Mouse (Mus musculus) spleen, adult 12 weeks (tissue): Measurements from ENCODE around the gene Frrs1.

ENCODE experiments used
- DNase-seq: peaks from one replicate; pipeline ENCODE4 v3.0.0; 2022; ENCODE audit warnings: low spot score

Frrs1 gene

DNA sequence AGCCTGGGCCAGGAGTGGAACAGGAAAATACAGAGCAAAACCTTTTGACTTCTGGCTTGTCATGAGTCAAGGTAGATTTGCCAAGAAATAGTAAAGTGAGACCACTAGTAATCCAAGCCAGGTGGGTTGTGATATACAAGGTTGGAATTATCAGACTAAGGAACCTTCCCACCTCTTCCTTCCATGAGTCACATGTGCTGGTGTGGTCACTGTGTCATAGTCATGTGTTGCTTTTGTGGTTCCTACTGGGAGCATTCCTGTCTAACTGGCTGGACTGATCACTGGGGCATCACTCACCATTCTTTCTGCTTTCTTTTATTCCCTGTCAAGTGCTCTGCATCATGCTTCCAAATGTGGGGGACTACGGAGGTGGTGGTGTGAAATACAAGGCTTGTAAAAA, 11.2 kb upstream of the Frrs1 start:
- no peak for DNase-seq

DNA sequence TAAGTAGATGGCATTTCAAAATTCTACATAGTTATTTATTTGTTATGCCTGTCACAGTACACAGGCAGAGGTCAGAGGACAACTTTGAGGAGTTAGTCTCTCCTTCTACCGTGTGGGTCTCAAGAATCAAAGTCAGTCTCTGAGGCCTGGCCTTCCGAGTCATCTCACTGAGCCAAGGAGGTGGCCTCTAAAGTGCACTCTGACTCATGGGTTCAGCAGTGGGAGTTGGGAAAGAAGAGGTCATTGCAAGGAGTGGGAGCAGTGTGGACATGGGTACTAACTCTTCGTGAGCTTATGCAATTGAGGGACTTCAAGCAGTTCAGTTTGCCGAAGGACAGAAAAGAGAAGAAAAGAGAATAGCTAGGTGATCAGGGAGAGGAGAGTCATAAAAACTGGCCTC, 10.3 kb upstream of the Frrs1 start:
- no peak for DNase-seq

DNA sequence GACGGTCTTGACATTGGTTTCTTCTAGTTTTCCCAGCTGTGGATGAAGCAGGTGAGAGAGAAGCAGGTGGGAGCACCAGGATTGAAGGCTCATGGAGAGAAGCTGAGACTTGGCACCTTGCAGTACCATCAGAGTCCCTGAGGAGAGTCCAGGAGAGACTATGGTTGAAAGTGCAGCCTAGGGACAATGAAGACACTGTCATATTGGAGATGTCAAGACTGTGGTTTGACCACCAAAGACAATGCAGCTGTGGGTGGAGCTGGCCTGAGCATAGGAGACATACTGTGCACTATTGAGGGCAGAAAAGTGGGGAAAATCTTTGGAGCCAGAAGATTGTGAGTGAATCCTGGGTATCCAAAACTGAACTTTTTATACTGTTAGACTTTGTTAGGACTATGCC, 8.9 kb upstream of the Frrs1 start:
- DNase-seq: no peak

DNA sequence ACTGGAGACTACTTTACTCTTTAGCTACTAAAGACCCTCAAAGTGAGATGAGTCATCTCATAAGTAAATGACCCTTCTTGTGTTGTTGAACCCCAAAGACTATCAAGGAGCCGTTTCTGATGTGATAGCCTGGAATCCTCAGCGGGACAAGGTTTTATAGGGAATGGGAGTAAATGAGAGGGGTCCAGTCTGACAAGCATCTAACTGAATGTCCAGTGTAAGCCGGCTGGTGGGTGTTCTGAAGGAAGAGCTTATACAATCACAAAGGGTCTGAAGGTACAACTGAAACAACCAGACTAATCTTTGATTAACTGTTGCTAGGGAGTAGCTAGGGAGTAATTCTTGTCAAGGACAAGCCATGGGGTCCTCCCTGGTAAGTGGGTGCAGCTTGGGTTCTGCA, 6.8 kb upstream of the Frrs1 start:
- no peak for DNase-seq

DNA sequence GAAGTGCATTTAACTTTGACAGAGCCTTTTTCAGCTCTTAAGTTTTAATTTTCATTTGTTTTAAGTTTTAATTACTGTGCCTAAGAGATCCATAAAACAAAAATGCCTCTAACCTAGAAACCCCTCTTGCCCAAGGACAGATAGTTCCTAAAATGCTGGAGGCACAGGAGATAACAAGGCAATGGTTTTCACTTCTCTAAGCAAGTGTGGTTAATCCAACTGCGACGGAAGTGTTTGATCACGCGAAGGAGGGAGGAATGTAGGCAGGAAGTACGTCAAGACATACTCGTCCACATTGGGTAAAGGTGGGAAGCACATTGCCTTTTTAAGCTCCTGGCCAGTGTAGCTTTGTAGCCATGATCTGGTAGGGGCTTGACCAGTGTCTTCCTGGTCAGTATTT, 1.7 kb upstream of the Frrs1 start:
- DNase-seq: no peak

DNA sequence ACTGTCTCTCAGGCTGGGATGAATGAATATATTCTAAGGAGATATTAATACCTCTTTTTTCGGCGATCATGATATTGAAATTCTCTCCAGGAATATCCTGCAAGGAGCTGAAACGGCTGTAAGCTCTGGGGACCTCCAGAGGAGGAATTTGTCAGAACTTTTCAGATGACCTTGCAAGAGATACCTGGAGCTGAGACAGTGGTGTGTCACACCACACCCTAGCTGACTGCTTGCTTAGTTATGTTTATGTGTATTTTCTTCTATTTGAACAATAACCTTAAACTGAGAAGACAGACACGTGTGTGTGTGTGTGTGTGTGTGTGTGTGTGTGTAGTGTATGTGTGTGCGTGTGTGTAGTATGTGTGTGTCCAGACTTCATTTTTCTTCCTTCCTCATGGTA, 488 bp downstream of the Frrs1 start:
- no peak for DNase-seq

DNA sequence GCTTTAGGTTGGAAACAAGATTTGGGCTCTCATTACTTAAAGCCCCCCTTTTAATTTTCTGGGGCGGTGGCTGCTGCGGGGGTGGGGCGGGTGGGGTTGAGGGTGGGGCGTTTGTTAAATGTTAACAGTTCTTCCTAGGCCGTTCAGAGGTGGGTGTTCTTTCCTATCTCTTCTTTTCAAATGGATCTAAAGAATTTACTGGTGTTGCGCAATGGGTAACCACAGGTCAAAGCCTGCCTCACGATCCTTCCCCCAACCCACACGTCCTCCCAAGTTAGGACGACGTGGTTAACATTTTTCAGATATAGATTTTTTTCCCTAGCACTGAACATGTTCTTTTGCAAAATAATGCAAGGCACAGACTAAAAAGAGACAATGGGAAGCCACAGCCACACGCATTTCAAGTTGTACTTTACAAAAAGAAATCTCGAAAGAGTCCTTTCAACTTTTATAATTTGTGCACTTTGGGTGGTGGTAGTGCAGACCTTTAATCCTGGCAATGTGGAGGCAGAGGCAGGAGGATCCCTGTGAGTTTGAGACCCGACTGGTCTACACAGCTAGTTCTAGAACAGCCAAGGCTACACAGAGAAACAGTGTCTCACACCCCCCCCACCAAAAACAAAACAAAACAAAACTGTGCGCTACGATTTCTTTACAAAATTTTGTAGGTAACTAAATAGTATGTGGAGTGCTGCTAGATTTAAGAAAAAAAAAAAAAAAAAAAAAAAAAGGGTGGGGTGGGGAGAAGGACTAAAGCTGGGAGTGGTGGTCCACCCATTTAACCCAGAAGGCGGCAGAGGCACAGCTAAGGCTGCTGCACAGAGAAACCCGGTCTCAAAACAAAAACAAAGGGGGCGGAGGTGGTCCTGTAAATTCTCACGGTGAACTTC, 1.3 kb downstream of the Frrs1 start:
- no peak for DNase-seq

DNA sequence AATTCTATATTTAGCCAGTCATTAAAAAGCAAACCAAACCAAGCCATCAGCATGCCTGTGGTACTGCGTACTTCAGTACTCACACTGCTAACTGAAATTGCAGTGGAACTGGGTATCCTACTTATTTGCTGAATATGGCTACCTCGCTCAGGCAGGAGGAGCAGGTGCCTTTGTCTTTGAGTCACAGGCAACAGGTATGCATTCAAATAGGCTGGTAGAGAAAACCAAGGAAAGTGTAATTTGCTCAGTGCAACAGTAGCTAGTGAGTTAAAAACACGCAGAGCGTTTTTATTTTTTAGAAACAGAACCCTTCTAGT, 1.9 kb downstream of the Frrs1 start:
- DNase-seq: no peak

DNA sequence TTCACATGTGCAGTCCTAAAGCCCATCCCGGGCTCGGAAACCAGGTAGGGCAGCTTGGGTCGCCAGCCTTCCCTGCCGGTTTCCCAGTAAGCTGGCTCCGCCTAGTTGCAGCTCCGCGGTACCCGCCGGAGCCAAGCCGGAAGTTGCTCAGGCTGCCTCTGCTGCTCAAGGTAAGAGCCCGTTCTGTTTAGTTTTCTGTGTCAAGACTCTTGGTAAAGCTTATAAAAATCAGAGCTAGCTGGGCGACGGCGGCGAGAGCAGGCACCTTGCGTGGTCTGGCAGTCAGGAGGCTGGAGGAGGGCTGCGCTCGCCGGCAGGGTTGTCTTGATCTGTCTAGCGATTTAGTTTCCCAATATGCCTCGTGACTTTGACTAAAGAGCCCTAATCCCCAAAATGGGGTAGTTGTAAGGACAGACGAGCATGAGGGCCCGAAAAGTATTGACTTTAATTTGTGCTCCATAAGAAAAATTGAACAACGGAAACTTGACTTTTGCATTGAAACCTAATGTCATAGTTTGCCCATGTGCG, 2.3 kb downstream of the Frrs1 start:
- DNase-seq: peak; percentile 51

DNA sequence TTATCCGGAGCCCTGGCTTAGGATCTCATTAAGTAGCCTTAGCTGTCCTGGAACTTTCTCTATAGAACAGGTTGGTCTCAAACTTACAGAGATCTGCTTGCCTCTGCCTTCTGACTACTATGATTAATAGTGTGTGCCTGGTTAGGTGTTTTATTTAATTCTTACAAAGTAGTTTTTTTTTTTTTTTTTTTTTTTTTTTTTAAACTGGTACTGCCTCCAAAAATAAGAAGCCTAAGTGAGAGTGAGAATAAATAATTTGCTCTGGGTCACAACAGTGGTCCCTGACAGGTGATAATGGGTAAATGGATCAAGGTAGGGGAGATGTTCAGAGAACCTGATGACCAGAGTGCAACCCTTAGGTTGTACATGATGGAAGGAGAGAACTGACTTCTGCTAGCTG, 3.4 kb downstream of the Frrs1 start:
- DNase-seq: no peak

DNA sequence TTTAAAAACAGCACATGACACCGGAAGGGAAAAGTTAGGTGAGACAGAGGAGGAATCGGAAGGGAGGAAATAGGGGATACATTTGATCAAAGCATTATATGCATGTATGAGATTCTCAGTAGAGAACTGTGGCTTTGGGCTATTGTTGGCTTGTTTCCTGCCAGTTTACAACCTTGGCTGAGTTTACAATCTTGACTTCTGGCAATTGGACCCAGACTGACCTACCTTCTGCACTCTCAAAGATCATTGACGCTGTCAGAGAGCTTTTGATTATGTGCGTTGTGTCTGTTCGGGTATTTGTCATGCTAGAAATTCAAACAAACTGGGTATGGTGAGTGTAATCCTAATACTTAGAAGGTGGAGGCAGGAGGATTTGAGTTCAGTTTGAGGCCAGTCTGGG, 5.2 kb downstream of the Frrs1 start:
- no peak for DNase-seq

DNA sequence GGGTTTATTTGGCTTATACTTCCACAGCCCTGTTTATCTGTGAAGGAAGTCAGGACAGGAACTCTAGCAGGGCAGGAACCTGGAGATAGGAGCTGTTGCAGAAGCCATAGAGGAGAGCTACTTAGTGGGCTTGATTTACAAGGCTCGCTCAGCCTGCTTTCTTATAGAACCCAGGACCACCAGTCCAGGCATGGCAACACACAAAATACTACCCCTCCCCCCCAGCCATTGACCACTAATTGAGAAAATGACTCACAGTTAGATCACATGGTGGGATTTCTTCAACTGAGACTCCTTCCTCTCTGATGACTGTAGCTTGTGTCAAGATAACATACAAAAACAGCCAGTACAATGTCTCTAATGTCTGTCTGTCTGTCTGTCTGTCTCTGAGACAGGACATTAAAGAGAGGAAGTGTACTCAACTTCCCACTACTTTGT, 6.0 kb downstream of the Frrs1 start:
- DNase-seq: no peak

DNA sequence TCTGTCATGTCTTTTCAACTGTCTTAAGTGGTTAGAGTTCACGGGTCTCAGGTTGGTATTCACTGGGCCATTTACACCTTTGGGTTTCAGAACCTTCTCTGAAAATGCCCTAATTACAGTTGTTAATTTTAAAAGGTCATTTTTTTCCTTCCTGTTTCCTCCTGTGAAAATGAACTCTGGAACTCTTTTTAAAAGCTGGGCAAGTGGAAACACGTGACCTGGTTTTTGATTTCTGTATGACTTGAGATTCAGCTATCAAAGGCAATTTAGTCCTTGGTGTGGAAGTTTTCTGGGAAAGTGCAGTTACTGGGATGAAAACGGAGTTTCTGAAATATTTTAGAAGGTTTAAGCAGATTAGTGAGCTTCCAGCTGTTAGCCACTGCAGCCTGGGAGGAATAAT, 11.1 kb downstream of the Frrs1 start:
- DNase-seq: no peak

DNA sequence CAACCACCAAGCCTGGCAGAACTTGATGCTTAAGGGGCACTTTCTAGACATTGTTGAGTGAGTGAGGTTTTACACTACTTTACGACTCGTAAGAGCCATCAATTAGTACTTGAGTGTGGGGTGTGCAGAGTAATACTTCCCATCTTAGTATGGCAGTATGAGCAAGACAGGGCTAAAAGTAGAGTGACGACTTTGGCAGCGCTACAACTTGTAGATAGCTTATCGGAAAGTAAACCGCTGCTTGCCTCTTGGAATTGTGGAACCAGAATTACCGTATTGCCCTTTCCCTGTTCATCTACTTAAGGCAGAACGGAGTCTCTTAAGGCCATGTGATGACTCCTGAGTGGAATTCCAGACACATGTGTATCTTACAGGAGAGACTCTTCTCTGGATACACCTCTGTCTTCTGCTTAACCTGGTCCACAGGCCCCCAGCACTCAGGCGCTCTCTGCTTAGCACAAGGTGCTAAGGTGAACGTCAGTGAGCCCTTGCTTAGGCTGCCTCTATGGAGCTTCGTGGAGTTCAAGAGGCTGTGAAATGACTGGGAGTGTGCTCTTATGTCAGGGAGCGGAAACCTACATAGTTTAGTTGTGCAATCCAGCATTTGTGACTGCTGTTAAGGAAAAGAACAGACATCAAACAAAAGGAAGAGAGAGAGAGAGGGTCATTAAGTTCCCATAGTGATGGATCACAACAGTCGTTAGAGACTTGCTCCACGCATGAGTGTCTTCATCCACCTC, 23.1 kb downstream of the Frrs1 start:
- no peak for DNase-seq

DNA sequence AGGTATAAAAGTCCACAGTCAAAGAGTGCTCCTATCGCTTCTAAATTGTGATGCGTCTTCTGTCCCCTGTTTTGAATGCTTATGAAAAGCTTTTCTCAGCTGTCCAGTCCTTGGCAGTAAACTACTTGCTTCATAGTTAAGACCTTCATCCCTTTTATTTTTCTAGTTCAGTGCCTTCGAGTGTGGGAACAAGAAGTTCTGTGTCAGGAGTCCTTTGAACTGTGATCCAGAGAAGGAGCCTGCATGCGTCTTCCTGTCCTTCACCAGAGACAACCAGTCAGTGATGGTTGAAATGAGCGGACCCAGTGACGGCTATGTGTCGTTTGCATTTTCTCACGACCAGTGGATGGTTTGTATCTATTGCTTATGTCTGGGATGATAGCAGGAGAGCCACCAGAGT, 25.7 kb downstream of the Frrs1 start:
- no peak for DNase-seq

DNA sequence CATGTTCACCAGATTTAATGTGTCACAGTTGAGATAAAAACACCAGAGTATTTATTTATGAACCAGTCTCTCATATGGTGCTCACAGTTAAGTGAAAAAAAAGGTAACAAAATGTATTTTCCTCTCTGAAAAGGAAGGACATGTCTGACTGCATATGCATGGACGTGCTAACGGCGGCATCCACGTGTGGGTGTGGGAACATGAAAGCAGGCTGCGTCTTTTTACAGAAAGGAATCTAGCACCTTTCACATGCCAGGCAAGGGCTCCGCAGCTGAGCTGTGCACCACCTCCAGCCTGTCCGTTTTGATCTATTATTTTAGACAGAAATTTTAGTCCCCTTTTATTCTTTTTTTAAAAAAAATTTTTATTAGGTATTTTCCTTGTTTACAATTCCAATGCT, 30.1 kb downstream of the Frrs1 start:
- no peak for DNase-seq

DNA sequence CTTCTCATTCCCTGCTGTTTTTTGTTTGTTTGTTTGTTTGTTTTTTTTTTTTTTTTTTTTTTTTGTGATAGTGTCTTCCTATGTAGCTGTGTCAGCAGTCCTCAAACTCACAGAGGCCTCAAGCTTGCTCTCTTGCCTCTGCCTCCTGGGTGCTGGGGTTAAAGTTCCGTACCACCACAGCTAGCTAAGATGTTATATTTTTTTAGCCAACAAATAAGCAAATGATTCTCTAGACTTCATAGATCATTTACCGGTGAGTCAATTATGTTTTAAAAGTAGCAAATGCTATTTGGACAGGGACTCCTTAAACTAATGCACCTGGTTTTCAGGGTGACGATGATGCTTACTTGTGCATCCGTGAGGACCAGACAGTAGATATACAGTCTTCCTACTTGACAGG, 31.3 kb downstream of the Frrs1 start:
- no peak for DNase-seq

DNA sequence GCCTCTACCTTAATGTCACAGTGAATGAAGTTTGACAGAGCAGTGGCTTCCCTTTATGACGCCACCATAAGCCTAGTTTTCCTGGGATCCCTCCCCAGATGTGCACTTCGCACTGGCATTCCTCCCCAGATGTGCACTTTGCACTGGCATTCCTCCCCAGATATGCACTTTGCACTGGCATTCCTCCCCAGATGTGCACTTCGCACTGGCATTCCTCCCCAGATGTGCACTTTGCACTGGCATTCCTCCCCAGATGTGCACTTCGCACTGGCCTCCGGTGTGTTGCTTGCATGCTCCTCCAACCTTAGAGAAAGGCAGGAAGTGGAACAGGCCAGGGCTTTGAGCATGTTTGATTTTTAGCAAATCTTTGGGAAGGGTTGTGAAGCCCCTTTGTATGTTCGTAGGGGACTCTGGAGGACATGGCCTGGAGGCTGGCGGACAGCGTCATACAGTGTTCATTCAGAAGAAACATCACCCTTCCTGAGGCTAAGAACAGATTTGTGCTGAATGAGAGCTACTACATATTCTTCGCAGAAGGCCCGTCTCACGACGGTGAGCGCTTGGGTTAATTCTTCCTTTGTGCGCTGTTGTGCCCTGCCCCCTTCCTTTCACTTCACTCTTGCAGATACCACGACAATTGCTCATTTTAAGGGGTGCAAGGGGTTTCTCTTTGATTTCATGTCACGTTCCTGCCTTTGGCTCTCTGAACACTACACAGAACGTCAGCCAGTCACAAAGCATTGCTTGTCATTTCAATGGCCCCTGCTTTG, 32.4 kb downstream of the Frrs1 start:
- no peak for DNase-seq

DNA sequence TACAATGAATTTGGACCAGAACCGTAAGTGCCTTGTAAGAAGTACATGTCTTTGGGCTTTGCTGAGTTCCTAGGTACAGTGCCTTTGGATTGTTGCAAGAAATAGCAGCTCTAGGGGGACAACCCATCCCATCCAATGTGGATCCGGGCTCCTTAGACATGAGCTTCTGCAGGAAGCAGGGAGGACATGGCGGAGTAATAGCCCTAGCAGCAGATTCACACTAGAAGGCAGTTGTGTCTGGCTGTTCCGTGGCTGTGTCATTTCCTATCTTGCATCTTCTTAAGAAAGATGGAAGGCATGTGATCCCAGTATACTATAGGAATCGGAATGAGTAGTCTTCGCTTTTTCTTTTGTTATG, 32.9 kb downstream of the Frrs1 start:
- DNase-seq: no peak

DNA sequence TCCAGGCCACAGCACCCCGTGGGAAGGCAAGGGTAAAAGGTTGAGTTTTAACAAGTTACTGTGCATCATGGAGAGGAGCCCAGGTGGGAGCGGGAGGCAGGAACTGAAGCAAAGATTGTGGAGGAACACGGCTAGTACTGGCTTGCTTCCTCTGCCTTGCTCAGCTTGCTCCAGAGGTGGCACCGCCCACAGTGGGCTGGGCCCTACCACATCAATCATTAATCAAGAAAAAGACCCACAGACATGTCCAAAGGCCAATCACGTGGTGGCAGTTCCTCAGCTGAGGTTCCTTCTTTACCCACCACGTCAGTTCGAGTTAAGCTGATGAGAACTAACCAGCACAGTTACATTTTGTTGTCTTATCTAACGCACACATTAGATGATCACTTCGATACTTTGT, 33.6 kb downstream of the Frrs1 start:
- DNase-seq: no peak

DNA sequence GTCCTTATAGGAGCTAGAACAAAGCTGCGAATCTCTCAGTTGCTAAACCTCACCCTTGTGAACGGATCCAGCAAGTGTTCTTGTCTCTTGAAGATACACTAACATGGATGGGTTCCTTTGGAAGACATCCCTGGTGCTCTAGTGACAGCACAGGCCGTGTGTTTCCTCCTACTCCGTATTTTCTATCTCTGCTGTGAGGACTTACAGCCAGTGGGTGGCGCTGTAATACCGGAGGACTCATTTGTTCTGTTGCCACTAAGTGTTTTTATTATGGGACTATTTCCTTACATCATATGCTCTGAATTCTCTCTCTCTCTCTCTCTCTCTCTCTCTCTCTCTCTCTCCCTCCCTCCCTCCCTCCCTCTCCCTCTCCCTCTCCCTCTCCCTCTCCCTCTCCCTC, 44.9 kb downstream of the Frrs1 start:
- no peak for DNase-seq

DNA sequence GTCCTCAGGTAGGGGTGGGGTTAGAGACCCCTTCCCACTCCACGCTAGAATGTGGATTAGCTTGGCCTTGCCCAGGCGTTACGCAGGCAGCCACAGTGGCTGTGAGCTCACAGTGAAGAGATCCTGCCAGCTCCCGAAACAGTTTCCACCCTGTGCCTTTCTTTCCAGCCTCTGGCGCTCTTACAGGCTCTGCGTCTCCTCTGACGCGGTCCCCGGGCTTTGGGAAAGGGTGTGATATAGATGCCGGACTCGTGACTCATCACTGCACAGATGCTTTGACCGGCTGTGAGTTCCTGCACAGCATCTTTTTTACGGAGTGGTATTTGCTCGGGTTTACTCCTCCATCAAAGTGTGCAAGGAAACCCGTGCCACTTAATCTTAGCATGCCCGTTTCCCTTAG, 46.6 kb downstream of the Frrs1 start:
- no peak for DNase-seq

DNA sequence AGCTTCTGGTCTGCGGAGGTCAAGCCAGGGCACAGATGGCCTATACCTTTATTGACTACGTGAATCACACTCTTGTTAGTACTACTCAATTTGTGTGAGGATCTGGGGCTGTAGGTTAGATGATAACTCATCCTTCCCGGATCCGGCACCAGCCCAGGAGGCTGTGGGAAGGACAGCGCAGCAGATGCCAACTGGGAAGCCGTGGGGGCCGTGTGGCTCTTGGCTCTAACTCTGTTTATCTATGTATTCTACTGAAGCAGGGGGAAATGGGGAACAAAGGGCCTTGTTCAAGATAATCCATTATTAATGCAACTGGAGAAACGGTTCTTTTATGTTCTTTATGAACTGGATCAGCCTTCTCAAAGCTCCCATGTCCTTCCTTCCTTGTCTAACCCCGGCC, 47.3 kb downstream of the Frrs1 start:
- DNase-seq: no peak
